Mouse (Mus musculus): Measurements from ENCODE around the gene Gm1604a. TPM values are rescaled to one million over a fixed set of nuclear protein-coding genes. Genes with fewer than 3 reads are reported as not detected.

The Gm1604a gene
- total RNA-seq, 2 experiments from 2014 or later: not detected

Other genes starting within 250 kb of the Gm1604a start
- gene Ezr, start 242.8 kb upstream of the Gm1604a start, total RNA-seq (2021): 10 to 100 TPM; 21.9 to 27.4 TPM
- gene Rsph3b, start 76.9 kb upstream of the Gm1604a start, total RNA-seq (2021): 10 to 100 TPM; 38.9 to 47.7 TPM
- gene Tagap1, start 64.4 kb upstream of the Gm1604a start, total RNA-seq (2021): 10 to 100 TPM; 14.7 to 19.2 TPM
- gene Rnaset2b, start 54.9 kb upstream of the Gm1604a start, total RNA-seq (2021): 100 to 1,000 TPM; 415 to 511 TPM
- gene Gm49721, start 46.7 kb upstream of the Gm1604a start, total RNA-seq (2021): under 1 TPM in 1 of 2 experiments, not detected in 1; 0.43 TPM
- 10 to 100 TPM; 10.3 to 17.6 TPM for gene Rps6ka2, start 144.5 kb downstream of the Gm1604a start, total RNA-seq (2021)